Mouse (Mus musculus): ENCODE results near the gene Nrxn3. TPM values are rescaled to one million over a fixed set of nuclear protein-coding genes. Genes with fewer than 3 reads are reported as not detected.

Nrxn3 gene
- polyA plus RNA-seq, 1 experiment = not detected

DNA sequence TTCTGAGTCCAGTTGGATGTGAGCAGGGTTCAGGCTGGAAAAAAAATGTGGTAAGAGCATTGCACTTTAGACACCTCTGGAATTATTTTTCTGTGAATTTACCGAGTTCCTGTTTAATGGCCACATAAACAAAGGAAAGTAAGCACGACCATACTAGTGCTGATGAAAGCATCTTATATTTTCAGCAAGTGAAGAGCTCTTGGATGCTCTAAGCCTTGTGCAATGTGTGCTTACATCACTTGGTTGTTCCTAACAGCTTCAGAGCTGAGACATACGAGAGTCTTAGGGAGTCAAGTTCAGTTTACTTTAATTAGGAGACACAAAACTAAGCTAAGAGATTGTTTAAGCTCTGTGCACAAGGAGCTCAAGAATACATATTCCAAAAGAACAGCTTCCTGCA, 1231.0 kb downstream of the Nrxn3 start:
- TF ChIP-seq POLR2A (IDR thresholded peaks at IDR 0.05; ENCODE audit: borderline replicate concordance, low read depth, low read length) (no peak), CTCF (IDR thresholded peaks at IDR 0.05; ENCODE audit: low read depth, low read length) (no peak)
- H3K4me1 ChIP-seq (ENCODE audit: control insufficient read depth, insufficient read depth, low read length) = no peaks in the 10 kb centered on the region
- no peak overlapping the region for H3K4me3 ChIP-seq (ENCODE audit: insufficient read depth, low read length)
- H3K27ac ChIP-seq (ENCODE audit: insufficient read depth, low read depth, low read length) = no peak overlapping the region

DNA sequence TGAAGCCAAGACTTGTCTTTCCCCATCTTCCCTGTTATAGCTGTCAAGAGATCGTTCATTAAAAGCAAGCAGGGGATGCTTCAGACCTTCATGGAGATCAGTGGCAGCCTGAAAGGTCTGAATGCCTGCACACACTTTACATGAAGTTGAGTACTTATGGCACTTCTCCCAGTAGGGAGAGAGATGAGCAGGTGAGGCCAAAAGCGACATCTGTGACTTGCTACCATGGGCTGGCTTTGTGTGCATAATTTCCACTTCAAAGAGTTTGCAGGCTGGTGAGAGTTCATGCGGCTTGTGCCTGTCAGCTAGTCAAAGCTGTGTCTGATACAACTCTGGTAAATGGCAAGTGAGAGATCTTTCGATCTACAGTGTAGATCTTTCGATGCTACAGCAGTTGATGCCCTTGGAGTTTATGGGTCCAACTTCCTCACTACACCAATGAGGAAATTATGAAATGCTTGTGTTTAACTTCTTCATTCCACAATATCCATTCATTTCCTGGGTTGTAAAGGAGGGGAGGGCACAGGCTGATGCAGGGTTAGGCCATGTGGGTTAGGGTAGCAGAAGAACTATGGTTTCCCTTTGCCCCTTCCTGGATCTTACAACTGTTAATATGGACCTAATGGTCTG, 1231.9 kb downstream of the Nrxn3 start:
- no peak overlapping the region for H3K27ac ChIP-seq (ENCODE audit: insufficient read depth, low read depth, low read length)
- TF ChIP-seq POLR2A (IDR thresholded peaks at IDR 0.05; ENCODE audit: borderline replicate concordance, low read depth, low read length) (no peak), CTCF (IDR thresholded peaks at IDR 0.05; ENCODE audit: low read depth, low read length) (no peak)

DNA sequence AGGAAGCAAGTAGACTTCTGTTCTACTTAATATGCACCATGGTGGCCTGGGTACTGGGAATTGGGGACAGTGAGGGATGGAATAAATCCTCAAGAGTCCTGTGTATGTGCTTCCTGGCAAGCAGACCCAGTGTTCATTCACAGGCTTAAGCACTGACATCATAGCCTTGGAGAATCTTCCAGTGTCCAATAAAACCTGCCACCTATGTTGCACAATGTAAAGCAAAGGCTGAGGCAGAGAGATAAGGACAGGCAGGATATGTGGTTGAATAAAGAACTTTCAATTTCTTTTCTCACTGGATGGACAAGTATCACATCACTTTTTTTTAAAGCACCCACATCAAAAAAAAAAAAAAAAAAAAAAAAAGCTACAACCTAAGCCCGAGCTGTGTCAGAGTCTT, 1240.4 kb downstream of the Nrxn3 start:
- TF ChIP-seq CTCF (IDR thresholded peaks at IDR 0.05; ENCODE audit: low read depth, low read length) (no peak), POLR2A (IDR thresholded peaks at IDR 0.05; ENCODE audit: borderline replicate concordance, low read depth, low read length) (no peak)
- Histone ChIP-seq H3K4me1 (ENCODE audit: control insufficient read depth, insufficient read depth, low read length) (no peaks in the 10 kb centered on the region), H3K27ac (ENCODE audit: insufficient read depth, low read depth, low read length) (no peak overlapping the region), H3K4me3 (ENCODE audit: insufficient read depth, low read length) (no peak overlapping the region)

More for the DNA sequence above, 1231.9 kb downstream of the Nrxn3 start:
- Histone ChIP-seq H3K4me3 (ENCODE audit: insufficient read depth, low read length) (no peak overlapping the region), H3K4me1 (ENCODE audit: control insufficient read depth, insufficient read depth, low read length) (no peaks in the 10 kb centered on the region)

DNA sequence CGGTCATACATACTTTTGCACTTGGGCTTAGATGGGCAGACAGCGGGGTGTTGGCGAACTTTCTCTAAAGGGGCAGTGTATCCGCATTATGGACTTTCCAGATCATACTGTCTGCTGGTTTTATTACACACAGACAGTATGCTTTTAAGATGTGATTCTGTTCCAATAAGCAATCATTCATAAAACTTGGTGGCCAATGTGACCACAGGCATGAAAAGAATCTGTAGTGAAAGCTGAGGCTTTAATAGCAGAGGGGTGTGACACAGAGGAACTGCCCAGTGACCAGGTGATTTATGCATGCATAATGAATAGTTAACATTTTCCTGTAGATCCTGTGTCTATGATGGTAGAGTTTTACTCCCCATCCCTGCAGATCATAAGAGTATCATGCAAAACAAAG, 1254.0 kb downstream of the Nrxn3 start:
- Histone ChIP-seq H3K27ac (ENCODE audit: insufficient read depth, low read depth, low read length) (no peak overlapping the region), H3K4me1 (ENCODE audit: control insufficient read depth, insufficient read depth, low read length) (no peaks in the 10 kb centered on the region), H3K4me3 (ENCODE audit: insufficient read depth, low read length) (no peak overlapping the region)
- no peak for TF ChIP-seq POLR2A (IDR thresholded peaks at IDR 0.05; ENCODE audit: borderline replicate concordance, low read depth, low read length)
- no peak for TF ChIP-seq CTCF (IDR thresholded peaks at IDR 0.05; ENCODE audit: low read depth, low read length)

DNA sequence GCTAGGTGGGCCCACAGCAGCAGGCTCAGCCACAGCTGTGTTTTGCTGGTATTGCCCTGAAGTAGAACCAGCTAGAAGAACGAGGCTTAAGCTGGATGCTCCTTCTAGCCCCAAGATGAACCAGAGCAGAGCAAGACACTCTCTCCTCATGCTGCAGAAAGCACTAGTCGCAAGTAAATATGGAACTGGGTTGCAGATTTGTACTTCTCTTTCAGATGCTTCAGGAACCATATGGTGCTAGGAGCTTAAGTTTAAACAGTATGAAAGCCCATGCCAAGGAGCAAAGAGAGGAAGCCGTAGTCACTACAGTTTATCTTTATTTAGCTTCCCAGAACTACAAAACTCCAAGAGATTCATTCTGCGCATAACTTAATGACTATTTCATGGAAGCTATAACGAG, 1254.8 kb downstream of the Nrxn3 start:
- no peaks in the 10 kb centered on the region for H3K4me1 ChIP-seq (ENCODE audit: control insufficient read depth, insufficient read depth, low read length)
- no peak overlapping the region for H3K4me3 ChIP-seq (ENCODE audit: insufficient read depth, low read length)
- no peak overlapping the region for H3K27ac ChIP-seq (ENCODE audit: insufficient read depth, low read depth, low read length)
- TF ChIP-seq CTCF (IDR thresholded peaks at IDR 0.05; ENCODE audit: low read depth, low read length) = no peak
- TF ChIP-seq POLR2A (IDR thresholded peaks at IDR 0.05; ENCODE audit: borderline replicate concordance, low read depth, low read length) = no peak

DNA sequence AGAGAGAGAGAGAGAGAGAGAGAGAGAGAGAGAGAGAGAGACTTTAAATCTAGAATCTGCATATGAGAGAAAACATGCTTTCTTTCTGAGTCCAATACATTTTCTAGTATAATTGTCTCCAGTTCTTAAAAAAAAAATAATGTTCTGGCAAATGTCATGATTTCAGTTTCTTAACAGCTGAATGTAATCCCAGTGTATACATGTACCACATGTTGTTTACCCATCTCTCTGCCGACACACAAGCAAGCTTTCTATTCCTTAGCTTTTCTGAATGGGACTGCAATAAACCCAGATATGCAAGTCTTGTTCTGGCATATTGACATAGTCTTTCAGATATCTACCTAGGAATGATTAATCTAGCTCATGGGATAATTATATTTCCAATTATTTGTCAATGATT, 1256.5 kb downstream of the Nrxn3 start:
- TF ChIP-seq CTCF (IDR thresholded peaks at IDR 0.05; ENCODE audit: low read depth, low read length) (no peak), POLR2A (IDR thresholded peaks at IDR 0.05; ENCODE audit: borderline replicate concordance, low read depth, low read length) (no peak)
- no peak overlapping the region for H3K27ac ChIP-seq (ENCODE audit: insufficient read depth, low read depth, low read length)

DNA sequence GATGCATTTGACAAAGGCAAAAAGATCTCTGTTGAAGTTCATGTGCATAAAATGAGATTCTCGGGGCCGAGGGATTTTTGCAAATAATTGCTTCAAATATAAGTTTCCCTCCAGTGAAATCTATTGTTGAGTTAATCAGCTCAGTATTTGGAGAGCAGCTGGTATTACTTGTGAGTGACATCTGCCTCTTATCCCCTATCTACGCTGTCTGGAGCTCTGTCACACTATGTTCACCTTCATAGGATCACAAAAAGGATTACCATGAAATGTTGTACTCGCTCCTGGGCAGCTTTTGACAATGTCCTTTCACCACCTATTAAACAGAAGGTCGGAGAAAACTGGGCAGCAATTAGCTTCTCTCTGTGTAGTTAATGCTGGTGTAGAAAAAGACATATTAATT, 1259.8 kb downstream of the Nrxn3 start:
- Histone ChIP-seq H3K27ac (ENCODE audit: insufficient read depth, low read depth, low read length) (no peak overlapping the region), H3K4me3 (ENCODE audit: insufficient read depth, low read length) (no peak overlapping the region), H3K4me1 (ENCODE audit: control insufficient read depth, insufficient read depth, low read length) (no peaks in the 10 kb centered on the region)
- no peak for TF ChIP-seq POLR2A (IDR thresholded peaks at IDR 0.05; ENCODE audit: borderline replicate concordance, low read depth, low read length)
- no peak for TF ChIP-seq CTCF (IDR thresholded peaks at IDR 0.05; ENCODE audit: low read depth, low read length)

More for the DNA sequence above, 1256.5 kb downstream of the Nrxn3 start:
- Histone ChIP-seq H3K4me1 (ENCODE audit: control insufficient read depth, insufficient read depth, low read length) (no peaks in the 10 kb centered on the region), H3K4me3 (ENCODE audit: insufficient read depth, low read length) (no peak overlapping the region)

DNA sequence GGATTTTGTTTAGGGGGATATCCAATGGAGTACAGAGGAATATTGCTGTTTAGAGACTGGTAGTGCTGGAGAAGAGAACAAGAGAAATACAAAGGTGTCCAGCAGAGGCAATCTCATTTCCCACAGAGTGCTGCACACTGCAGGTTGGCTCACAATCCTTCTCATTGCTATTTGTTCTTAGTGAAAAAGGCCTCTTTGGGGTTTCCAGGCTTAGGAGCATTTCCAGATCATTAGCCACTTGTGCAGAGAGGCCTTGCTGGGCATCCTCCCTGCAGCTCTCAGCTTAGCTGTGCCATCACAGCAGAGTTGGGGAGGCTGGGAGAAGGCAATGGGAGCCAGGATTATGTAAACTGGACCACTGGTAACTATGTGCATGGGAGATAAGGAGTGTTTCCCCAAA, 1260.7 kb downstream of the Nrxn3 start:
- Histone ChIP-seq H3K4me3 (ENCODE audit: insufficient read depth, low read length) (no peak overlapping the region), H3K27ac (ENCODE audit: insufficient read depth, low read depth, low read length) (no peak overlapping the region), H3K4me1 (ENCODE audit: control insufficient read depth, insufficient read depth, low read length) (no peaks in the 10 kb centered on the region)
- TF ChIP-seq CTCF (IDR thresholded peaks at IDR 0.05; ENCODE audit: low read depth, low read length) (no peak), POLR2A (IDR thresholded peaks at IDR 0.05; ENCODE audit: borderline replicate concordance, low read depth, low read length) (no peak)

DNA sequence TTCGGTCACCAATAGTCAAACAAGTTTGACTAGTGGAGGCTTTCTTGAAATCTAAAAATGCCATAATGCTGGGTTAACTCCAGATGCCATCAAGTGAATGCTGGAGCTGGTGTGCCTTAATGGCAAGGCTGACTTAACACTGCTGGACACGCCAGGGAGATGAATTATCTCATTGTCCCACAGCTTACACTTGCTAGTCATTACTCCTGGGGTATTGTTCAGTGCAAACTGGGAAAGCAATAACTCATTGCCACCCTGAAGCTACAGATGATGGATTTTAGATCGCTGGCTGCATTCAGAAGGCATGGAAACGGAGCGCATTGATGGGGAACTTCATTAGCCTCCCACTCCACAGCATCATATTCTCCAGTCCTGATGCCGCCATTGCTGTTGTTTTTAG, 1263.5 kb downstream of the Nrxn3 start:
- TF ChIP-seq POLR2A (IDR thresholded peaks at IDR 0.05; ENCODE audit: borderline replicate concordance, low read depth, low read length) (no peak), CTCF (IDR thresholded peaks at IDR 0.05; ENCODE audit: low read depth, low read length) (no peak)
- Histone ChIP-seq H3K27ac (ENCODE audit: insufficient read depth, low read depth, low read length) (no peak overlapping the region), H3K4me1 (ENCODE audit: control insufficient read depth, insufficient read depth, low read length) (no peaks in the 10 kb centered on the region), H3K4me3 (ENCODE audit: insufficient read depth, low read length) (no peak overlapping the region)

DNA sequence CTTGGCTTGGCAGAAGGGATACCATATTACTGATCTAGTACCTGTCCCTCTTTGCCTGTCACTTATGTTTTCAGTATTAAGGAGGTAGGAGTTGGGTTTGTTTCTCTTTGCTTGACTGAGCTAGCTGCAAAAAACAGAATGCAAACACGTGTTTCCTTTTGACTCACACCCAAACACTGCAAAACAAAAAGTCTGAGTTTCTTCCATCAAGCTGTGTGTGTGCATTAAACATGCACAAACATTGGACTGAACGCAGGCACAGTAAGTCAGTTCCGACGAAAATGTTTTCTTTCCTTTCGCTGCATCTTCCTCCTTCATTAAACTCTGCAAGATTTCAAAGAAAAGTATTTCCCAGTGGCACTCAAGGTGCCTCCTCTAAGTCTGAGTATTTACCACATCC, 1270.6 kb downstream of the Nrxn3 start:
- no peak for TF ChIP-seq CTCF (IDR thresholded peaks at IDR 0.05; ENCODE audit: low read depth, low read length)
- TF ChIP-seq POLR2A (IDR thresholded peaks at IDR 0.05; ENCODE audit: borderline replicate concordance, low read depth, low read length) = no peak
- H3K4me1 ChIP-seq (ENCODE audit: control insufficient read depth, insufficient read depth, low read length) = no peaks in the 10 kb centered on the region
- H3K27ac ChIP-seq (ENCODE audit: insufficient read depth, low read depth, low read length) = no peak overlapping the region
- H3K4me3 ChIP-seq (ENCODE audit: insufficient read depth, low read length) = no peak overlapping the region

DNA sequence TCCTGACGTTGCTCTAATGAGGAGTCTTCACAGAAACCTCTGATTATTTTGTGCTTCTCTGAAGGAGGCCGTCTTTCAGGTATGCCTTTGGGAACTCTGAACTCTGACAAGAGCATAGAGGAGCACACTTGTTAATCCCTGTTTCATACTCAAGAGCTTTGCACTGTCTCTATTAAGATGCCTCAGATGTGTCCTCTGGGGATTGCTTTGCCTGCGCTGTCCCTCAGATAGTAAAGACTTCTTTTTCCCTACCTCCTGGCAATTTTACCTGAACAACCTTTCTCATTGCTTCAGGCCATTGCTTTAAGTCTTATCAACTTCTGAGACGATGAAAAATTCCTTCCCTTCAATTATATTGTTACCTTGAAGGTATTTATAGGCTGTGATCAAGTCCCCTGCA, 1272.7 kb downstream of the Nrxn3 start:
- no peak for TF ChIP-seq POLR2A (IDR thresholded peaks at IDR 0.05; ENCODE audit: borderline replicate concordance, low read depth, low read length)
- no peak for TF ChIP-seq CTCF (IDR thresholded peaks at IDR 0.05; ENCODE audit: low read depth, low read length)
- Histone ChIP-seq H3K4me3 (ENCODE audit: insufficient read depth, low read length) (no peak overlapping the region), H3K27ac (ENCODE audit: insufficient read depth, low read depth, low read length) (no peak overlapping the region), H3K4me1 (ENCODE audit: control insufficient read depth, insufficient read depth, low read length) (no peaks in the 10 kb centered on the region)
